Mouse (Mus musculus) stomach, postnatal 0 days (tissue): ENCODE data around the gene Krtap7-1. TPM values are rescaled to one million over a fixed set of nuclear protein-coding genes. Genes with fewer than 3 reads are reported as not detected.
A peak's percentile ranks its signal among the peaks of the same experiment; 100 is the strongest.

Experiments used
- ATAC-seq: fragments of 200-750 bp; cut with Nextera tagmentation; 2 replicates; pipeline ENCODE4 v1.8.0; 2017; ENCODE audit not compliant: low FRiP score, low TSS enrichment
- DNase-seq: peaks from one replicate; pipeline ENCODE4 v3.0.0-alpha.2; 2016; ENCODE audit warnings: low spot score
- H3K27ac ChIP-seq: fragments of 300-500 bp; sonication (generic); replicated peaks from 2 replicates; pipeline ENCODE4 v1.5.1; 2014; ENCODE audit warnings: mild to moderate bottlenecking, control low read depth
- H3K27me3 ChIP-seq: fragments of 300-500 bp; sonication (generic); 2 replicates; pipeline ENCODE4 v1.6.1; 2014; ENCODE audit warnings: low read length; ENCODE audit not compliant: control insufficient read depth, insufficient read depth
- H3K36me3 ChIP-seq: fragments of 300-500 bp; sonication (generic); 2 replicates; pipeline ENCODE4 v1.6.1; 2014; ENCODE audit warnings: low read length, mixed read lengths; ENCODE audit not compliant: control insufficient read depth, insufficient read depth
- H3K4me1 ChIP-seq: fragments of 300-500 bp; sonication (generic); replicated peaks from 2 replicates; pipeline ENCODE4 v1.6.1; 2014; ENCODE audit warnings: antibody characterized with exemption; ENCODE audit not compliant: control insufficient read depth, insufficient read depth
- H3K4me2 ChIP-seq: fragments of 300-500 bp; sonication (generic); replicated peaks from 2 replicates; pipeline ENCODE4 v1.6.1; 2014; ENCODE audit warnings: low read depth, mild to moderate bottlenecking, control low read depth, moderate library complexity
- H3K4me3 ChIP-seq: fragments of 300-500 bp; sonication (generic); 2 replicates; pipeline ENCODE4 v1.5.1; 2014; ENCODE audit warnings: low read depth, low read length, control low read depth
- H3K9ac ChIP-seq: fragments of 300-500 bp; sonication (generic); 2 replicates; pipeline ENCODE4 v1.6.1; 2014; ENCODE audit warnings: mild to moderate bottlenecking, low read length, control low read depth, mixed read lengths
- H3K9me3 ChIP-seq: fragments of 300-500 bp; sonication (generic); 2 replicates; pipeline ENCODE4 v1.6.1; 2016; ENCODE audit warnings: low read length; ENCODE audit not compliant: control insufficient read depth
- CTCF ChIP-seq: IDR thresholded peaks from 2 replicates; pipeline ENCODE4 v1.5.1; 2016; ENCODE audit warnings: antibody characterized with exemption, low read depth, mild to moderate bottlenecking, moderate library complexity
- EP300 ChIP-seq: optimal IDR thresholded peaks from 2 replicates; pipeline ENCODE3; 2016; ENCODE audit warnings: antibody characterized with exemption
- WGBS: fragments of 180-500 bp; shearing (Covaris S2); extraction: QIAGEN DNeasy Blood & Tissue Kit; methylation state at CpG from one replicate; pipeline ENCODE4 v1.1.7; 2014; 5-methylcytosine and 5-hydroxymethylcytosine counted together
- polyA plus RNA-seq: library from polyadenylated mRNA; unstranded; fragments of >200 nt; fragmentation: Nextera tagmentation; extraction: Ambion mirVana; gene quantifications from 2 replicates; pipeline ENCODE4 v1.2.1, GENCODE M21; 2015

Krtap7-1 gene
- polyA plus RNA-seq, 1 experiment from 2014 or later = not detected

GRCm38 (mm10) chr16:89528380-89528779 is 20.3 kb upstream of the Krtap7-1 start:
- Histone ChIP-seq H3K4me3 (no peak overlapping the region), H3K9me3 (no peaks in the 10 kb centered on the region), H3K9ac (no peak overlapping the region), H3K27ac (no peak overlapping the region), H3K36me3 (no peaks in the 10 kb centered on the region), H3K27me3 (no peaks in the 10 kb centered on the region), H3K4me2 (no peak overlapping the region), H3K4me1 (no peaks in the 10 kb centered on the region)
- DNase-seq (no peak), ATAC-seq (no peak)
- WGBS = 78% methylated on average over 3 of the region's 3 CpGs
- TF ChIP-seq EP300 (no peak), CTCF (no peak)

DNA sequence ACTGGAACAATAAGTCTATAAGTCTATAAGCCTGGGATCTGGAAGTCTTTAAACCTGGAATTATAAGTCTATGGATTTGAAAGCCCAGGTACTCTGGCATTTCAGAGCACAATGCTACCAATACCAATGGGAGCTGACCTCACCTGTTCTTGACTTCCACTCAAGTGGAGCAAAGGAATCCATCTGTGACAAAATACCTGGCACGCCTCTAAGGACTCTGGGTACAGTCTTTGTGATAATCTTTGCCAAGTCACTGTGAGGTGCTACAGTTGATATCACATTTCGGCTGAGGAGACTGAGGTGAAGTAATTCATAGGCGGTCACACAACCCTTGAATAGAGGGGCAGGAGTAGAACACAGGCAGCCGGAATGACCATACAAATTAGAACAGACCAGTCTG is 12.9 kb upstream of the Krtap7-1 start:
- Histone ChIP-seq H3K4me3 (no peak overlapping the region), H3K27ac (no peak overlapping the region), H3K9me3 (no peaks in the 10 kb centered on the region), H3K4me1 (no peaks in the 10 kb centered on the region), H3K36me3 (no peaks in the 10 kb centered on the region), H3K4me2 (no peak overlapping the region), H3K27me3 (no peaks in the 10 kb centered on the region), H3K9ac (no peak overlapping the region)
- no peak for TF ChIP-seq CTCF
- TF ChIP-seq EP300 = no peak
- ATAC-seq (no peak), DNase-seq (no peak)
- 94% methylated on average over 4 of the region's 4 CpGs for WGBS

DNA sequence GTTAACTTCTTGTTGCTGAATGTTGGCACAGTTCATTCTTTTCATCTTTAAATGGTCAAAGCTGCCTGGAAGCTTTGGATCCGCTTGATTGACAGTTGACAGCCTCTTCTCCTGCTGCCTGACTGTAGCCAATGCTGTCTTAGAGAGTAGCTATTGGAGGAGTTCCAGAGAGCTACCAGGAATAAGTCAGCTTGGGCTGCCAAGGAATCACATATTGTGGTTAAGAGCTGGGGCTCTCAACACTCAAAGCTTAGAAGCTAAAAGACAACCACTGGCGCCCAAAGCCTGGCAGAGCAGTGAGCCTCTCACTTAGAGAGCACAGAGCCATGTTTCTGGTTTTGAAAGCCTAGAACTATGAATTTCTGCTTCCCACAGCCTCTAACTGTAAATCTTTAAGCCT is 12.4 kb upstream of the Krtap7-1 start:
- Histone ChIP-seq H3K9me3 (no peaks in the 10 kb centered on the region), H3K27me3 (no peaks in the 10 kb centered on the region), H3K4me2 (no peak overlapping the region), H3K36me3 (no peaks in the 10 kb centered on the region), H3K4me1 (no peaks in the 10 kb centered on the region), H3K4me3 (no peak overlapping the region), H3K27ac (no peak overlapping the region), H3K9ac (no peak overlapping the region)
- no peak for ATAC-seq
- WGBS = 81% methylated on average over 2 of the region's 2 CpGs
- DNase-seq = no peak
- TF ChIP-seq EP300 (no peak), CTCF (no peak)

GRCm38 (mm10) chr16:89520091-89520490 is 12.0 kb upstream of the Krtap7-1 start:
- H3K27me3 ChIP-seq = no peaks in the 10 kb centered on the region
- TF ChIP-seq EP300 (no peak), CTCF (no peak)
- H3K27ac ChIP-seq = no peak overlapping the region
- 76% methylated on average over 6 of the region's 6 CpGs for WGBS
- no peak overlapping the region for H3K9ac ChIP-seq
- DNase-seq = no peak
- H3K4me2 ChIP-seq = no peak overlapping the region
- H3K4me1 ChIP-seq = no peaks in the 10 kb centered on the region
- no peaks in the 10 kb centered on the region for H3K9me3 ChIP-seq
- no peaks in the 10 kb centered on the region for H3K36me3 ChIP-seq
- no peak overlapping the region for H3K4me3 ChIP-seq
- ATAC-seq = no peak

DNA sequence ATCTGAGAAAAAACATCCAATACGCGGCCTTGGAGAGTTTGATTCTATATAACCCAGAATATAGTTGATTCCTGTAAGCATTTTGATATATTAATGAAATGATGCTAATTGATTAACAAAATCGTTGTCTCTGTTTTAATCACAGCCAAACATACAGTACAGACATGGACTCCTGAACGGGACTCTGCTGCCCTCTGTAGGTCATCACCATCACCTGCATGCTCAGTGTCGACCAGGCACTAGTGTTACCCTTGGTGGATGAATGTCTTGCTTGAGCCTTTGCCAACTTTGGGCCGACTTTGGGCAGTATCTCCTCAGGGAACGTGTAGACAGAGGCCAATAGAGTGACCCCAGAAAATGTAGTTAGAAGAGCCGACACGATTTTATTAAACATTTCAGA is 9.5 kb upstream of the Krtap7-1 start:
- peak; percentile 53 for DNase-seq

GRCm38 (mm10) chr16:89513431-89513830 is 5.3 kb upstream of the Krtap7-1 start:
- Histone ChIP-seq H3K9ac (no peak overlapping the region), H3K36me3 (no peaks in the 10 kb centered on the region), H3K9me3 (no peaks in the 10 kb centered on the region), H3K4me3 (no peak overlapping the region), H3K4me1 (no peaks in the 10 kb centered on the region), H3K27ac (no peak overlapping the region), H3K27me3 (no peaks in the 10 kb centered on the region), H3K4me2 (no peak overlapping the region)
- DNase-seq (no peak), ATAC-seq (no peak)
- WGBS = 67% methylated on average over 7 of the region's 7 CpGs
- TF ChIP-seq CTCF (no peak), EP300 (no peak)

More for the DNA sequence above, 9.5 kb upstream of the Krtap7-1 start:
- Histone ChIP-seq H3K9me3 (no peaks in the 10 kb centered on the region), H3K27me3 (no peaks in the 10 kb centered on the region), H3K4me3 (no peak overlapping the region), H3K36me3 (no peaks in the 10 kb centered on the region), H3K27ac (no peak overlapping the region), H3K4me2 (no peak overlapping the region), H3K9ac (no peak overlapping the region), H3K4me1 (no peaks in the 10 kb centered on the region)
- TF ChIP-seq CTCF (peak; percentile 77), EP300 (no peak)
- no peak for ATAC-seq
- WGBS = 56% methylated on average over 9 of the region's 9 CpGs
